Mouse (Mus musculus) adrenal gland, adult 10 weeks (tissue): ENCODE data around the gene Slc25a4. TPM values are rescaled to one million over a fixed set of nuclear protein-coding genes. Genes with fewer than 3 reads are reported as not detected.

Experiments used
- polyA plus RNA-seq: library from polyadenylated mRNA; stranded (reverse); fragments of 350-450 nt; fragmentation: Illumina TruSeq; extraction: RNeasy Lipid Tissue Mini Kit (QIAGEN cat#74804); gene quantifications from one replicate; pipeline ENCODE4 v1.2.3, GENCODE M21; 2014; ENCODE audit warnings: low read depth, low replicate concordance

Slc25a4 gene
- 211 TPM for polyA plus RNA-seq

DNA sequence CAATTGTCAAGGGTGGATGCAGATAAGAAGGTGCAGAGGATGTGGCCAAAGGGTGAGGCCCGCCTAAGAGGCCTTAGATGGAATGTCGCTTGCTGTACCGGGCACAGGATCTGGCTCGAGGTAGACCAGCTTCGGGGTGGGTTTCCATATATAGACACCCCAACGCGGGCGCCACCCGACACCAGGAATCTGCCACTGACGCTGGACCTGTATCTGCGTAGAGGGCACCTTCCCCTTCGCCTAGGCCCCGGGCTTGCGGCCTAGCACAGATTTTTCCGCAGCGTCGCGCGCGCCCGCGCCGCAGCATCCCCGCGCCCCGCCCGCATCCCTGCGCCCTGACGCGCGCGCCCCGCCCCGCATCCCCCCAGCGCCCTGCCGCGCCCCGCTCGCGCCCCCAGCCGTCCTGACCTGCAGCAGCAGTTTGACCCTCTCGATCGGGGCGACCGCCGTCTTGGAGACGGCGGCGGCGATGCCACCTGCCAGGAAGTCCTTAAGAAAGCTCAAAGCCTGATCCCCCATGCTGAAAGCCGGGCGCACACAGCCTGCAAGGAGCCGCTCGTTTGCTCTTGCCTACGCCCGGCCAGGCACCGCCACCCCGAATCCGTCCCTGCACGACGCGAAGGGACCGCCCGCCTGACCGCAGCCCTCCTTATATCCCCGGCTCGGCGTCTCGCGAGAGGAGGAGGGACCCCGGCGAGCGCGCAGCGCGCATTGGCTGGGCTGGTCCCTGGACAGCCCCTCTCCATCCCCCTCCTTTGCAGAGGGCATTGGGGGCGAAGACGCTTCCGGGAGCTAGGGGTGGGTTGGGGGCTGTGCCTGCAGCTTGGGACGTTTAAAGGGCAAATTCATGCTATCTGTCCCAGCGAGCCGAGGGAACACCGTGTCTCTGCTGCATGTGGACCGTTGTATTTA lies at the start of gene Slc25a4:
Gene Slc25a4 (minus strand): TSS at position 881 of the 912 bp plus-strand sequence.

Other genes with a start within 250 kb of the Slc25a4 start
- 7.4 TPM for gene 1700029J07Rik, start 236.0 kb downstream of the Slc25a4 start, polyA plus RNA-seq
- gene Ufsp2, start 235.8 kb downstream of the Slc25a4 start, polyA plus RNA-seq = 150 TPM
- gene Lrp2bp, start 212.0 kb downstream of the Slc25a4 start, polyA plus RNA-seq = 0.99 TPM
- 0.82 TPM for gene Ankrd37, start 205.6 kb downstream of the Slc25a4 start, polyA plus RNA-seq
- 68.2 TPM for gene Cfap97, start 59.5 kb downstream of the Slc25a4 start, polyA plus RNA-seq
- 22.5 TPM for gene Snx25, start 59.1 kb downstream of the Slc25a4 start, polyA plus RNA-seq
- gene Helt, start 83.4 kb upstream of the Slc25a4 start, polyA plus RNA-seq = not detected